Mouse (Mus musculus): ENCODE data around the gene Mtap. TPM values are rescaled to one million over a fixed set of nuclear protein-coding genes. Genes with fewer than 3 reads are reported as not detected.

Mtap gene
- polyA plus RNA-seq, 1 experiment from 2014 or later, result 72.0 TPM

GRCm38 (mm10) chr4:89112168-89112710 is 24.7 kb upstream of the Mtap start:
- WGBS, result 93% methylated on average over 11 of the region's 11 CpGs

GRCm38 (mm10) chr4:89112782-89113181 is 24.1 kb upstream of the Mtap start:
- no peaks in the 10 kb centered on the region for H3K4me1 ChIP-seq (ENCODE audit: insufficient read depth, low read length)
- no peaks in the 10 kb centered on the region for H3K27me3 ChIP-seq (ENCODE audit: insufficient read depth, low read length)
- WGBS, result 62% methylated on average over 4 of the region's 4 CpGs
- H3K4me3 ChIP-seq (ENCODE audit: low read length), result no peak overlapping the region
- ATAC-seq (ENCODE audit: low FRiP score, low TSS enrichment), result no peak
- no peaks in the 10 kb centered on the region for H3K9me3 ChIP-seq (ENCODE audit: low read length)
- no peaks in the 10 kb centered on the region for H3K36me3 ChIP-seq (ENCODE audit: insufficient read depth, low read length)
- no peak overlapping the region for H3K27ac ChIP-seq (ENCODE audit: low read length)
- H3K9ac ChIP-seq (replicated peaks; ENCODE audit: low read length), result no peak overlapping the region
- no peak overlapping the region for H3K4me2 ChIP-seq (replicated peaks; ENCODE audit: low read depth, low read length)

More at GRCm38 (mm10) chr4:89112168-89112710, 24.7 kb upstream of the Mtap start:
- Histone ChIP-seq H3K9ac (replicated peaks; ENCODE audit: low read length) (no peak overlapping the region), H3K4me2 (replicated peaks; ENCODE audit: low read depth, low read length) (no peak overlapping the region), H3K9me3 (ENCODE audit: low read length) (no peaks in the 10 kb centered on the region), H3K4me1 (ENCODE audit: insufficient read depth, low read length) (no peaks in the 10 kb centered on the region), H3K27me3 (ENCODE audit: insufficient read depth, low read length) (no peaks in the 10 kb centered on the region), H3K36me3 (ENCODE audit: insufficient read depth, low read length) (no peaks in the 10 kb centered on the region), H3K4me3 (ENCODE audit: low read length) (no peak overlapping the region), H3K27ac (ENCODE audit: low read length) (no peak overlapping the region)
- no peak for ATAC-seq (ENCODE audit: low FRiP score, low TSS enrichment)

GRCm38 (mm10) chr4:89116006-89116405 is 20.9 kb upstream of the Mtap start:
- no peak for ATAC-seq (ENCODE audit: low FRiP score, low TSS enrichment)
- WGBS, result 84% methylated on average over 2 of the region's 2 CpGs
- Histone ChIP-seq H3K27me3 (ENCODE audit: insufficient read depth, low read length) (no peaks in the 10 kb centered on the region), H3K36me3 (ENCODE audit: insufficient read depth, low read length) (no peaks in the 10 kb centered on the region), H3K4me1 (ENCODE audit: insufficient read depth, low read length) (no peaks in the 10 kb centered on the region), H3K27ac (ENCODE audit: low read length) (no peak overlapping the region), H3K4me2 (replicated peaks; ENCODE audit: low read depth, low read length) (no peak overlapping the region), H3K9me3 (ENCODE audit: low read length) (no peaks in the 10 kb centered on the region), H3K4me3 (ENCODE audit: low read length) (no peak overlapping the region), H3K9ac (replicated peaks; ENCODE audit: low read length) (no peak overlapping the region)

- Histone ChIP-seq H3K27ac (ENCODE audit: low read length) (no peak overlapping the region), H3K9ac (replicated peaks; ENCODE audit: low read length) (no peak overlapping the region), H3K4me1 (ENCODE audit: insufficient read depth, low read length) (no peaks in the 10 kb centered on the region), H3K27me3 (ENCODE audit: insufficient read depth, low read length) (no peaks in the 10 kb centered on the region), H3K9me3 (ENCODE audit: low read length) (no peaks in the 10 kb centered on the region), H3K36me3 (ENCODE audit: insufficient read depth, low read length) (no peaks in the 10 kb centered on the region), H3K4me2 (replicated peaks; ENCODE audit: low read depth, low read length) (no peak overlapping the region), H3K4me3 (ENCODE audit: low read length) (no peak overlapping the region)
- ATAC-seq (ENCODE audit: low FRiP score, low TSS enrichment), result no peak
Measured at GRCm38 (mm10) chr4:89119900-89120299, 17.0 kb upstream of the Mtap start.

- Histone ChIP-seq H3K4me2 (replicated peaks; ENCODE audit: low read depth, low read length) (no peak overlapping the region), H3K9me3 (ENCODE audit: low read length) (no peaks in the 10 kb centered on the region), H3K27me3 (ENCODE audit: insufficient read depth, low read length) (no peaks in the 10 kb centered on the region), H3K9ac (replicated peaks; ENCODE audit: low read length) (no peak overlapping the region), H3K4me3 (ENCODE audit: low read length) (no peak overlapping the region), H3K27ac (ENCODE audit: low read length) (no peak overlapping the region), H3K4me1 (ENCODE audit: insufficient read depth, low read length) (no peaks in the 10 kb centered on the region), H3K36me3 (ENCODE audit: insufficient read depth, low read length) (no peaks in the 10 kb centered on the region)
- WGBS, result 91% methylated on average over 5 of the region's 5 CpGs
- ATAC-seq (ENCODE audit: low FRiP score, low TSS enrichment), result no peak
Measured at GRCm38 (mm10) chr4:89120353-89120752, 16.6 kb upstream of the Mtap start.

- Histone ChIP-seq H3K9me3 (ENCODE audit: low read length) (no peaks in the 10 kb centered on the region), H3K4me2 (replicated peaks; ENCODE audit: low read depth, low read length) (no peak overlapping the region), H3K4me1 (ENCODE audit: insufficient read depth, low read length) (peaks cover 5% of the 10 kb centered on the region), H3K9ac (replicated peaks; ENCODE audit: low read length) (no peak overlapping the region), H3K36me3 (ENCODE audit: insufficient read depth, low read length) (no peaks in the 10 kb centered on the region), H3K4me3 (ENCODE audit: low read length) (no peak overlapping the region), H3K27ac (ENCODE audit: low read length) (no peak overlapping the region), H3K27me3 (ENCODE audit: insufficient read depth, low read length) (no peaks in the 10 kb centered on the region)
- 65% methylated on average over 16 of the region's 16 CpGs for WGBS
- ATAC-seq (ENCODE audit: low FRiP score, low TSS enrichment), result no peak
Measured at GRCm38 (mm10) chr4:89123446-89124243, 13.3 kb upstream of the Mtap start.

- H3K9me3 ChIP-seq (ENCODE audit: low read length), result no peaks in the 10 kb centered on the region
- H3K4me3 ChIP-seq (ENCODE audit: low read length), result no peak overlapping the region
- H3K36me3 ChIP-seq (ENCODE audit: insufficient read depth, low read length), result no peaks in the 10 kb centered on the region
- WGBS, result 54% methylated on average over 5 of the region's 5 CpGs
- no peak overlapping the region for H3K4me2 ChIP-seq (replicated peaks; ENCODE audit: low read depth, low read length)
- H3K9ac ChIP-seq (replicated peaks; ENCODE audit: low read length), result no peak overlapping the region
- ATAC-seq (ENCODE audit: low FRiP score, low TSS enrichment), result no peak
- H3K27me3 ChIP-seq (ENCODE audit: insufficient read depth, low read length), result no peaks in the 10 kb centered on the region
- peaks cover 9% of the 10 kb centered on the region for H3K4me1 ChIP-seq (ENCODE audit: insufficient read depth, low read length)
- 0 out of 2 replicates have a peak overlapping the region, but pooled peaks have one; percentile 17 for H3K27ac ChIP-seq (ENCODE audit: low read length)
Measured at GRCm38 (mm10) chr4:89127674-89128073, 9.2 kb upstream of the Mtap start.

GRCm38 (mm10) chr4:89128080-89128936 is 8.6 kb upstream of the Mtap start:
- H3K27me3 ChIP-seq (ENCODE audit: insufficient read depth, low read length), result no peaks in the 10 kb centered on the region
- H3K4me2 ChIP-seq (replicated peaks; ENCODE audit: low read depth, low read length), result peak overlapping the region; percentile 27
- no peak overlapping the region for H3K9ac ChIP-seq (replicated peaks; ENCODE audit: low read length)
- WGBS, result 21% methylated on average over 20 of the region's 20 CpGs
- H3K27ac ChIP-seq (ENCODE audit: low read length), result no peak overlapping the region
- no peak overlapping the region for H3K4me3 ChIP-seq (ENCODE audit: low read length)
- H3K36me3 ChIP-seq (ENCODE audit: insufficient read depth, low read length), result no peaks in the 10 kb centered on the region
- no peaks in the 10 kb centered on the region for H3K9me3 ChIP-seq (ENCODE audit: low read length)
- H3K4me1 ChIP-seq (ENCODE audit: insufficient read depth, low read length), result peaks cover 9% of the 10 kb centered on the region
- ATAC-seq (ENCODE audit: low FRiP score, low TSS enrichment), result peak; percentile 86

GRCm38 (mm10) chr4:89128937-89129277 is 8.0 kb upstream of the Mtap start:
- Histone ChIP-seq H3K4me3 (ENCODE audit: low read length) (no peak overlapping the region), H3K4me2 (replicated peaks; ENCODE audit: low read depth, low read length) (no peak overlapping the region)
- no peak for ATAC-seq (ENCODE audit: low FRiP score, low TSS enrichment)

More at GRCm38 (mm10) chr4:89128937-89129277, 8.0 kb upstream of the Mtap start:
- peaks cover 9% of the 10 kb centered on the region for H3K4me1 ChIP-seq (ENCODE audit: insufficient read depth, low read length)
- 66% methylated on average over 5 of the region's 5 CpGs for WGBS
- H3K36me3 ChIP-seq (ENCODE audit: insufficient read depth, low read length), result no peaks in the 10 kb centered on the region
- no peak overlapping the region for H3K27ac ChIP-seq (ENCODE audit: low read length)
- no peaks in the 10 kb centered on the region for H3K9me3 ChIP-seq (ENCODE audit: low read length)
- H3K9ac ChIP-seq (replicated peaks; ENCODE audit: low read length), result no peak overlapping the region
- H3K27me3 ChIP-seq (ENCODE audit: insufficient read depth, low read length), result no peaks in the 10 kb centered on the region
